Mouse (Mus musculus) cerebellum, adult 9-11 months (tissue): ENCODE measurements around the gene Sspn.

Experiments used
- DNase-seq: peaks from one replicate; pipeline ENCODE4 v3.0.0; 2022

Sspn gene

GRCm38 (mm10) chr6:145931341-145931740, at the start of gene Sspn:
TSS of gene Sspn (plus strand) at chr6:145931641.
- no peak for DNase-seq

DNA sequence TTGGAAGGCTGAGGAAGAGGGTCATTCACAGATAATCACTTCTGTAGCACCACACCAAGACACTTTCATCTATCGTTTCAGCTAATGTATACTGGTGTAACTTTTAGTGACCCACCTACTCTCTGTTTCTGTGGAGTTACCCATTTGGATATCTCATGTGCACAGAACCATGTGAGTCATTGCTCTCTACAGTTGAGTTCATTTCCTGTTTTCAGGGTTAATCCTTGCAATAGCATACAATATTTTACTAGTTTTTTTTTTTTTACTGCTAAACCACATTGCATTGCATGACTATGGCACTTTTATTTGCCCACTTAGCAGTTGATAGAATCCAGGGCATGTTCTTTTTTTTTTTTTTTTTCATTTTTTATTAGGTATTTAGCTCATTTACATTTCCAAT, 48.4 kb upstream of the Sspn start:
- DNase-seq: no peak

- no peak for DNase-seq
Observed at GRCm38 (mm10) chr6:145883668-145884067, 47.8 kb upstream of the Sspn start.

DNA sequence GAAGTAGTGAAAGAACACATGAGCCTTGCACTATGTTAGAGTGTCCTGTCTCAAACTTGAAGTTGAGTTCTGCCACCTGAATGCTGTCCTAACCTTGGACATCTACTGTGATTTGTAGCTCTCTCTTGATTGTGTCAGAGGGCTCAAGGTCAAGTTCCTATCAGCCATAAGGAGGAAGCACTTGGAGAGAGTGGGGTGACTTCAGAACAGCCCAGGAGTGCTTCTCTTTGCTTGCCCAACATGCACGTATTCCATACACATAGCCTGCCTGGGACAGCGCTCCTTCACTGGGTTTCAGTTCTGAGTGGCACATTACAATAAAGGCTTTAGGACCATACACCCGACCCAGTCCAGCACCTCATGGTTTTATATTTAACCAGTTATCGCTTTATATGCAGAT, 46.4 kb upstream of the Sspn start:
- DNase-seq: no peak

DNA sequence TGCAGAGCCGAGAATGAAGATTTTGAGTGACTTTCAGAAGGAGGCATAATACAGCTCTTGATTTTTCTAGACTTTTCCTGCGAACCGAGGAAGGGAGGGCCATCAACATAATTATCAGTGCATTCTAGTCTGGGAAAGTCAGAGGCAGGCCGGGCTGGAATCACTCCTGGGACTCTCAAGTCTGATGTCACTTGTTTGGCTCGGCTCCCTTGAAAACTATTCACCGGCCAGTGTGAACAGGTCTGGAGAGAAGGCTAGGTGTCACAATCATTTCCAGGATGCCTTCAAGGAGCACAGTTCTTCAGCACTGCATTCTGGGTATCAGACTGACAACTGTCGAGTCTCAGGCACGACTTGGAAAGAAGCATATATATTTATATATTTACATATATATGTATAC, 45.2 kb upstream of the Sspn start:
- DNase-seq: no peak

DNA sequence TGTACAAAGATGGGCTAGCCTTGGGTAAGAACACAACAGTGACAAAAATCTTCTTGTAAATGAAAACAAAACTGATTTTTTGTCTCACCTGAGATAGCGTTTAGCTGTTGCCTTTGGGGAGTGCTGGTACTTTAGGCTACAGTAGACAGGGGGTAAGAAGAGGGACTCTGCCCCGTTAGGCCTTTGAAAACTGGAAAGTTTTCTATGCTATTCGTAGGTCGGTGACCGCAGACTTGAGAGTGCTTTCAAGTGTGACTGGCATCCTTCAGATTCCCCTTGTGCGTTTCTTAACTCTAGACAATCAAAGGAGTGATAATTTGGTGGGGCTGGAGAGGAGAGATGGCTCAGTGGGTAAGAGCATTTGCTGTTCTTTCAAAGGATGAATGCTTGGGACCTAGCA, 43.7 kb upstream of the Sspn start:
- DNase-seq: no peak

DNA sequence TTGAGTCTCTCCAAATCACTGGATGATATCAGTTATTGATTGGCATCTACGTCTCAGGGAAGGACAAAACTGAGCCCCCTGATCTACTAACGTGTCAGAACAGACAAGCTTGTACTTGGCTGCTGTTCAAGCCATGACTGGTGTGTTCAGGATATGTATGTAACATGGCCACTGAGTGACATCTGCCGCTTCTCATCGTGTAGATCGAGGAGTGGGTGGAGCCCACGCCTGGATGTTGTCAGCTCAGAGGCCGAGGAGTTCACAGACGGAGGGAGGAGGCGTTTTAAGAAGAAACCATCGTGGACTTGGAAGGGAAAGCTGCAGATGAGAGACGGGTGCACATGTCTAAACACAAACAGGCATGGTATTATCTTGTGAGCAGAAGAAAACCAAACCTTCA, 39.5 kb upstream of the Sspn start:
- DNase-seq: no peak

DNA sequence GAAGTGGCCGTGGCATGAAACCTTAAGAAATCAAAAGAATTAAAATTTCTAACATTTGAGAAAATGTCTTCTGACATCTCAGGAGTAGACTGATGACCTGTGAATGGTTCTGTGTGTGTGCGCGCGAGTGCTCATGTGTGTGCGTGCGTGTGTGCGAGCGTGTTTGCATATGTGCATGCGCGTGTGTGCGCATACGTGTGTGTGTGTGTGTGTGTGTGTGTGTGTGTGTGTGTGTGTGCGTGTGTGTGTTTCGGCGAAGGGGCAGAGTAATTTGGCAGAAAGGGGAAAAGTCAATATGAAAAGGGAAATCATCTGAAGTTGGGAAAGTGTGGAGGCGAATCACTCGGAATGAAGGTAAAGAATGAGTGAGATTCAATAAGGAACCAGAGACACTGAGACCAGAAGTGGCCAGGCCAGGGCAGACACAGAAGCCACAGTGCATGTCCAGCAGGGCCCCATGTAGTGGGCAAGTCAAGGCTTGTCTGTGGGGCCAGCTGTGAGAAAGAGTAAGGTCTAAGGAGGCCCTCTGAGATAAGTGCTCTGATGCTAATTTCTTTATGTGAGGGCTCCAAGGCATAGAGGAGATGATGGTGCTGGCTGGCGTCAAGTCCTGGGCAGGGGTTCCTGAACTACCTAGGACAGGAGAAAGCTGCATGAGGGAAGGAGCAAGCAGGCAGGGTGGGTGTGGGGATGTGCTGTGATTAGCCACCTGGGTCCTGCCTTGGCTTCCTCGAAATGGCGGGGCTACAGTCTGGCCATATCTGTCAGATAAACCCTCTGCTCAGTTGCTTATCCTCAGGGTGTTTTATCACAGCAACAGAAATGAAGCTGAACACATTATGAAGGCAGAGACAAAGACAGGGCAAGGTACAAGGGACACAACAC, 38.8 kb upstream of the Sspn start:
- DNase-seq: no peak

DNA sequence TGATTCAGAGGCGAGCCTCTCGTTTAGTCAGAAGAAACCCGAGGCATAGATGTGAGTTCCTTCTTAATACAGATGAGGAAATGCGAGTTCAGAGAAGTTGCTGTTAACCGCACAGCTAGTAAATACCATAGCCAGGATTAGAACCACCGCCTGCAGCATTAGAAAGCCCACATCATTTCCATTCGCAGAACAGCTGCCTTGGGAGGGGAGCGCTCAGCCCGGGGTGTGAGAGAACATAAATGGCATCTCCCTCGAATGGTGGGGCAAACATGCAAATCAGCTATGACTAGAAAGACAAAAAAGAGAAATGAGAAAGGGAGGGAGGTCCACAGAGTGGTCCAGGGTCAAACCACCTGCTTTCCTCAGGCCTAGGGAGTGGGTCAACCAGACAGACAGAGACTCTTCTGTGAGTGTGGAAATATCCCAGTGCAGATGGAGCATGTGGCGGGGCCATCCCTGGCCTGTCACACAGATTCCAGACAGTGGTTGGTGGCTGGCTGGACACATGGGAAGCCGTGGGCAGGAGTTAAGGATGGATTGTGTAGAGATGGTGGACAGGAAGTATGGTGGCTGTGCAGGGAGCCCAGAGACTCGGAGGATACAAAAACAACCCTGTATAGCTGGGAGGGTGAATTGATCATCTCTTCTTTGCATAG, 37.9 kb upstream of the Sspn start:
- DNase-seq: no peak

GRCm38 (mm10) chr6:145894669-145895342, 36.6 kb upstream of the Sspn start:
- no peak for DNase-seq

DNA sequence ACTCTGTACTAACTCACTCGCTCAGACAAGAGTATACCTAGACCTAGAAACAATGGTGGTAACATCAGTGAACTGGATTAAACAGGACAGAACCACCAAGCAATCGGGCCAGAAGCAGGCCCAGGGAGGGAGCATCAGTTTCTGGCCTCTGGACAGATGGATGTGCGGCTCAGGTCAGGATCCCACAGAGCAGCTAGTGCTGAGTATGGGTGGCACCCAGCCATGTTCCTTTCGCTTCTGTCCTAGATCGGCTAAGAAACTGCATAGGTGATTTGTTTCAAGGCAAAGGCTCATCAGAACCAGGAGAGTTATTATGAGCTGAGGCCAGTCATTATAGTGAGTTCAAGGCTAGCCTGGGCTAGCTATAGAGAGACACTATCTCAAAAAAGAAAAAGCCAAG, 27.3 kb upstream of the Sspn start:
- peak; percentile 13 for DNase-seq

DNA sequence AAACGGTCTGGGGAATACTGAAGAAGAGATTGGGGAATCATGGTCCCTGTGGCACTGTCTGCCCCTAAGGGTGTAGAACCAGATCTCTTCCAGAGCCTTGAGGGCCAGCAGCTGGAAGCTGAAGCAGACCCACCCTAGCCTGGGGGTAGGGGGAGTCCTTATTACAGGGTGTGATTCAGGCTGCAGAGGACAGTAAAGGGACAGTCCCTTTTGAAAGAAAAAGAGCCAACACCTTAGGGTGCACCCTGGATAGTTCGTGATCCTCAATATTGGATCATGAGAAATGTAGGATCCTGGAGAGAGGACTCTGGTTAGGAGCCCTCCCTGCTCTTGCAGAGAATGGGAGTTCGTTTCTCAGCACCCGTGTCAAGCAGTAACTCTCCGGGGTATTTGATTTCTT, 26.8 kb upstream of the Sspn start:
- no peak for DNase-seq

GRCm38 (mm10) chr6:145906096-145906890, 25.1 kb upstream of the Sspn start:
- DNase-seq: no peak

DNA sequence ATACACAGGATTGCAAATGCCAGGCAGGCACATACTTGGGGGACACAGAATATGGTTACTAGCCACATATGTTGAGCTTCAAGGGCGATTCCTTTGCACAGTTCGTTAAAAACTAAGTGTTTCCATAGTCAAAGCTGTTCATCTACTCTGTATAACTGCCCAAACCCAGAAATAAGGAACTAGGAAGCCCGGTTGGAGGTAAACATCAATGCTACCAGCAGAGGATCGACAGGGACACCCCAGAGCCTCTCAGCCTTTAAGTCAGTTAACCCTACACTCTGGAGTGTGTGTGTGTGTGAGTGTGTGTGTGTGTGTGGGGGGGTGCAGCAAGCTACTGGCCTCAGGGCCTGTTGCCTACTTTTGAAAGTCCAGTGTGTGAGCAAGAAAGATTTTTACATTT, 21.5 kb upstream of the Sspn start:
- DNase-seq: no peak

GRCm38 (mm10) chr6:145910469-145911426, 20.7 kb upstream of the Sspn start:
- DNase-seq: no peak

DNA sequence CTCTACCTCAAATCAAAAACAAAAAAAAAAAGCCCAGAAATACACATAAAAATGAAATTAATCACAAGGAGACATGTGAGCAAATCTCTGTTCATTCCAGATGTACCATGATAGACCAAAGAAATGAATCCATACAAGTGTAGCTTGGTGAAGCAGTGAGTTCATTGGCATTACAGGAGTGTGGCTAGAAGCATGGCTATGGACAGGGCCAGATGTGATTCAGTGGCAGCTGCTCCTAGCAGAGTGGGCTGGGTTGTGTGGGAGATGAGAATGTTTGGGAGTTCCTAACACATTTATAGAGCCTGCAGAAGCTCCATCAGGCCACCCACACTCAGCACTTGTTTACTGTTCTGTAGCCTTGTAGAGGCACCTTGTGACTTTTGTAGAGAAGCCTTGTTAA, 19.2 kb upstream of the Sspn start:
- DNase-seq: no peak

- DNase-seq: no peak
Observed at GRCm38 (mm10) chr6:145915435-145915834, 16.0 kb upstream of the Sspn start.

- no peak for DNase-seq
Observed at GRCm38 (mm10) chr6:145916401-145916800, 15.0 kb upstream of the Sspn start.

DNA sequence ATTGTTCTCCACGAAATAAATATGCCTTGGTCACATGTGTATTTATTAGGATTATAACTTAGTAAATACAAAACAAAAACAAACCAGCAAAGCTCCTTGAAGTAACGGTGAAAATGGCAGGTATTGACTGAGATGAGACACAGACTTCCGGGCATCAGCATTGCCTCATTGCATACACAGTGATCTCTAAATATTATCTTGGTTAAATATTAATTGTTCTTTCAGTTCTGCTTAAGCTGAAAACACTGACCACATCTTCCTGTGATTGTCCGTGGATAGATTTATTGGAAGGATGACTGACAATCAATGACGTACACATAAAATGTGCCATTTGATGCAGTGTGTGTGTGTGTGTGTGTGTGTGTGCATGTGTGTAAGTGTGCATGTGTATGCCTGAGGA, 13.2 kb upstream of the Sspn start:
- DNase-seq: no peak

DNA sequence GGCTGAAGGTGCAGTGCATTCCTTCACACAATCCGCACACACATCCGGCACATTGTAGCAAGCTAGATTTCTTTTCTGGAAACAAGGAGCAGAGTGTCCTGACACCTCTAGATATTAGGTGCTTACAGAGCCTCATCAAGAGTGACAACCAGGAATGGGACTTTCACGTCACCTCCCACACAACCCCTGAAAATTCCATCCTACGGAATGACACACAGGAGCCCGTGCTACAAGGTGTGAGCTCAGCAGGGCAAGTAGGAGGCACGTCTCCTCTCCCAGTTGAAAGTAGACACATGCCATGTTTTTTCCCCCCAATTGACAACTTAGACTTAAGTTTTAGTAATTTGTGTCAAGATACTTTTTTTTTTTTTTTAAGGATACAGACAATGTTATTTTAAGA, 7.8 kb upstream of the Sspn start:
- no peak for DNase-seq

DNA sequence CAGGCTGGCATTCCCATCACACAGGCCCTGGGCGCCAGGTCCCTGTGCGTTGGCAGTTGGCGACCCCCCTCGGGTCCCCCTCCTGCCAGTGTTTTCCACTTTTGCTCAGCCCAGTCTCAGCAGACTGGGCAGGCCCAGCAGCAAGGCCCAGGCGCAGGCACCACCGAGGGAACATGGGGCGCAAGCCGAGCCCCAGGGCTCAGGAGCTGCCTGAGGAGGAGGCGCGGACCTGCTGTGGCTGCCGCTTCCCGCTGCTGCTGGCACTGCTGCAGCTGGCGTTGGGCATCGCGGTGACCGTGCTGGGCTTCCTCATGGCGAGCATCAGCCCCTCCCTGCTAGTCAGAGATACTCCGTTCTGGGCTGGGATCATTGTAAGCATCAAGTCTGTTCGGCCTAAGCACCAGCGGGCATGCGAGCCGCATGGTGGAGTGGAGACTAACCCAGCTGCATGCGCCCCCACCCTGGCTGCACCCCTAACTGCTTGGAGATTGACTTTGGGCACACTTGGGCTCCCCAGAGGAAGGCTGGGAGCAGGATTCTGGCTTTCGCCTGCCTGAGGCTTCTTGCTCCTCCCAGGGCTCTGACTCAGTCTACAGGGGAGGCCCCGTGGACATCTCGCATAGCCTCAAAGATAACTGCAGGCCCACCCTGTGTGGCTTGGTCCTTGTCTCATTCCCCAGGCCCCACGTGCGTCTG, 2.7 kb downstream of the Sspn start:
- DNase-seq: peak; percentile 75
